Mouse (Mus musculus): ENCODE measurements at regions not wholly inside any gene's neighbourhood (a gene's known extent, or its start where the extent isn't known, plus 50 kb on each side); places are given as distances from the start of the nearest gene placed in this dataset.
"Not testable (repeated sequence)": the region's sequence is repeated elsewhere in the genome, so short reads cannot be mapped to it uniquely, and the experiment has no call there.

GRCm38 (mm10) chr11:63266290-63266689, 137.5 kb downstream of the Pmp22 start:
- not testable (repeated sequence) for TF ChIP-seq FLI1 (IDR thresholded peaks at IDR 0.05; ENCODE audit: low read length); GATA1 (IDR thresholded peaks at IDR 0.05; ENCODE audit: borderline replicate concordance, low read length)
